Comparison of ENCODE assay signal across 1 mouse cellular context in the genomic region with DNA sequence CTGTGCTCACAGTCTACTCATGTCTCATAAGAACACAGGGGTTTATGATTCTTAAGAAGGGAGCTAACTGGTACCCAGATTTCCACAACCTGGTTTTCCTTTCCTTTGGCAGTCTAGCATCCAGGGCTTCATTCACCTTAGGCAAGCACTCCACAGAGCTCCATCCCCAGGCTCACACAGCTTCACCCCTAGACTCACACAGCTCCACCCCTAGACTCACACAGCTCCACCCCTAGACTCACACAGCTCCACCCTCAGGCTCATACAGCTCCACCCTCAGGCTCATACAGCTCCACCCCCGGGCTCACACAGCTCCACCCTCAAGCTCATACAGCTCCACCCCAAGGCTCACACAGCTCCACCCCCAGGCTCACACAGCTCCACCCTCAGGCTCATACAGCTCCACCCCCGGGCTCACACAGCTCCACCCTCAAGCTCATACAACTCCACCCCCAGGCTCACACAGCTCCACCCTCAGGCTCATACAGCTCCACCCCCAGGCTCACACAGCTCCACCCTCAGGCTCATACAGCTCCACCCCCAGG. TPM values are rescaled to one million over a fixed set of nuclear protein-coding genes. Genes with fewer than 3 reads are reported as not detected.
"Had no signal": no experiment of that assay in that cellular context is flagged by ENCODE, and none has a peak within 500 bp of the region (broad histone marks: within the 10 kb centered on the region; RNA-seq: fewer than 3 reads in every experiment).

No protein-coding gene starts in this region.

RNA-seq across cellular contexts. Expression of gene Slc13a3, which starts 38.0 kb away (rescaled TPM):
- polyA plus RNA-seq: limb, embryonic 10.5 days had no signal
